Mouse (Mus musculus): Measurements from ENCODE around the gene Tmed8. TPM values are rescaled to one million over a fixed set of nuclear protein-coding genes. Genes with fewer than 3 reads are reported as not detected.
"Not testable (repeated sequence)": the region's sequence is repeated elsewhere in the genome, so short reads cannot be mapped to it uniquely, and the experiment has no call there.

Tmed8 gene
- polyA plus RNA-seq, 1 experiment from 2014 or later: 5.4 TPM

DNA sequence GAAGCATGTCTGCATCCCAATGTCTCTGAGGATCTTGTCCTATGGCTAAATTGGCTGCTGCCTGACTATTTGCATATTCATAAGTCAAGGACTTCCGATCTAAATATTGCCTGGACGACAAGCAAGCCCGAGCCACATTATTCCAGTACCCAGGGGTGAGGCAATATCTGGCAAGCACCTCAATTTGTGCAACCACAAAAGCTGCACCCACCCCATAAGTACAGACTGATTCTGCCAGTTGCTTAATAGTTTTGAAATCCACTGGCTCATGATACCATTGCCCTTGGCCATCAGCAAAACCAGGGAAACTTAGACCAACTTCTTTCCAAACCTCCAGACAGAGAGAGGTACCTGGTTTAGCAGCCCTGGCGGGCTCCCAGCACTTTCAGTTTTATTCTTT, 45.8 kb downstream of the Tmed8 start:
- not testable (repeated sequence) for H3K9me3 ChIP-seq; H3K4me1 ChIP-seq; H3K4me2 ChIP-seq; ATAC-seq (replicated peaks); H3K27me3 ChIP-seq (replicated peaks); H3K27ac ChIP-seq; H3K9ac ChIP-seq; H3K4me3 ChIP-seq; H3K36me3 ChIP-seq (replicated peaks)
- WGBS: 84% methylated on average over 4 of the region's 4 CpGs

GRCm38 (mm10) chr12:87149471-87149870, 50.8 kb downstream of the Tmed8 start:
- no peak overlapping the region for H3K27ac ChIP-seq
- 0 out of 2 replicates have a peak, but pooled peaks cover 5% of the 10 kb centered on the region for H3K9me3 ChIP-seq
- H3K4me3 ChIP-seq: no peak overlapping the region
- peaks cover 17% of the 10 kb centered on the region for H3K4me1 ChIP-seq
- ATAC-seq (replicated peaks): no peak
- no peaks in the 10 kb centered on the region for H3K36me3 ChIP-seq (replicated peaks)
- H3K9ac ChIP-seq: no peak overlapping the region
- 96% methylated on average over 5 of the region's 5 CpGs for WGBS
- H3K4me2 ChIP-seq: no peak overlapping the region
- H3K27me3 ChIP-seq (replicated peaks): no peaks in the 10 kb centered on the region

DNA sequence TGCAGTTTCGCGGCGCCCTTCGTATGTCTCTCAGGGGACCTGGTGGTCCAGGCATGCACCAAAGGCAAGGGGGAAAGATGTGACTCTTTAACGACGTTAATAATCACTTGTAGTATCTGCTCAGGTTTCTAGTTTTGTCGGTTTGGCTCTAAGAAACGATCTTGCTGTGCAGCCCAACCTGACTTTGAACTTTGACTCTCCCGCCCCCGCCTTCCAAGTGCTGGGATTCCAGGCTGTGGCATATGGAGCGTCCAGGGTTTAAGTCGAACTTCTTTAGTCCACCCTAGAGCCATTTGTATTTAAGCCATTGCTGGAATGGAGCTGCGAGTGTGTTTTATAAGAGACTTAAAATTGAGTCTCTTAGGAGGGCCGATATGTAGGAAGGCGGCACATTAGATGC, 52.1 kb downstream of the Tmed8 start:
- Histone ChIP-seq H3K9ac (peak overlapping the region; percentile 89), H3K36me3 (replicated peaks) (no peaks in the 10 kb centered on the region), H3K27ac (peak overlapping the region; percentile 100), H3K4me3 (peak overlapping the region; percentile 98), H3K27me3 (replicated peaks) (no peaks in the 10 kb centered on the region), H3K9me3 (0 out of 2 replicates have a peak, but pooled peaks cover 5% of the 10 kb centered on the region), H3K4me1 (peaks cover 17% of the 10 kb centered on the region), H3K4me2 (peak overlapping the region; percentile 70)
- 17% methylated on average over 15 of the region's 15 CpGs for WGBS
- ATAC-seq (replicated peaks): peak; percentile 2; the same call in 1 of the 2 replicates

GRCm38 (mm10) chr12:87147395-87148089, 52.7 kb downstream of the Tmed8 start, which contains the start of gene Pomt2:
TSS of gene Pomt2 (minus strand) at chr12:87147968.
- peak; percentile 97 for ATAC-seq (replicated peaks)
- Histone ChIP-seq H3K9ac (peak within 1 kb of the TSS; percentile 89), H3K27me3 (replicated peaks) (no peaks in the 10 kb centered on the region), H3K4me3 (peak within 1 kb of the TSS; percentile 98), H3K4me2 (peak within 1 kb of the TSS; percentile 70), H3K27ac (peak within 1 kb of the TSS; percentile 100), H3K4me1 (peaks cover 17% of the 10 kb centered on the region), H3K9me3 (0 out of 2 replicates have a peak, but pooled peaks cover under 1% of the 10 kb centered on the region), H3K36me3 (replicated peaks) (no peaks in the 10 kb centered on the region)
- under 1% methylated on average over 61 of the region's 61 CpGs for WGBS

DNA sequence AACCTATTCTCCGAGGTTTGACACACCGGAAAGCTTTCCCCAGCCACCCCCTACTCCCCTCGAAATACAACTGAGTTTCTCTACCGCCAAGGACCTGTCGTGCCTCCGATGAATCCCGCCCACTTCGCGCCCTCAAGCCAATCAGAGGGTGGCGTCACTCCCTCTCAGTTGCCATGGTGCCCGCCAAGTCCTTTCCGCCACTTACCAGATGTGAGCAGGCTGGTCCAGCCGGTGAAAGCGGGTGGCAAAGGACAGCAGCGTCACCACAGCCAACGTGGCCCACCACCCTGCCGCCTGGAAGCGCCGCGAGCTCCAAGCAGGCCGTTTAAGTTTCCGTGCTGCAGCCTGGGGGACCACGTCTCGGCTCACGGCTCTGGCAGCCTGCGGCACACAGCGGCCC, 53.3 kb downstream of the Tmed8 start, which contains the start of gene Gstz1:
Gene Gstz1 (plus strand): TSS at position 200 of the 400 bp plus-strand sequence.
- H3K9me3 ChIP-seq: no peaks in the 10 kb centered on the region
- H3K9ac ChIP-seq: peak within 1 kb of the TSS; percentile 89
- peaks cover 17% of the 10 kb centered on the region for H3K4me1 ChIP-seq
- H3K27me3 ChIP-seq (replicated peaks): no peaks in the 10 kb centered on the region
- ATAC-seq (replicated peaks): peak; percentile 93
- peak within 1 kb of the TSS; percentile 98 for H3K4me3 ChIP-seq
- peak within 1 kb of the TSS; percentile 70 for H3K4me2 ChIP-seq
- H3K36me3 ChIP-seq (replicated peaks): no peaks in the 10 kb centered on the region
- under 1% methylated on average over 27 of the region's 27 CpGs for WGBS
- peak within 1 kb of the TSS; percentile 100 for H3K27ac ChIP-seq

- no peaks in the 10 kb centered on the region for H3K36me3 ChIP-seq (replicated peaks)
- 83% methylated on average over 2 of the region's 2 CpGs for WGBS
- no peaks in the 10 kb centered on the region for H3K27me3 ChIP-seq (replicated peaks)
- no peak overlapping the region for H3K4me2 ChIP-seq
- no peak overlapping the region for H3K9ac ChIP-seq
- no peak overlapping the region for H3K4me3 ChIP-seq
- ATAC-seq (replicated peaks): no peak
- no peaks in the 10 kb centered on the region for H3K9me3 ChIP-seq
- peaks cover 9% of the 10 kb centered on the region for H3K4me1 ChIP-seq
- no peak overlapping the region for H3K27ac ChIP-seq
Measured at GRCm38 (mm10) chr12:87142156-87142555, 58.1 kb downstream of the Tmed8 start.

DNA sequence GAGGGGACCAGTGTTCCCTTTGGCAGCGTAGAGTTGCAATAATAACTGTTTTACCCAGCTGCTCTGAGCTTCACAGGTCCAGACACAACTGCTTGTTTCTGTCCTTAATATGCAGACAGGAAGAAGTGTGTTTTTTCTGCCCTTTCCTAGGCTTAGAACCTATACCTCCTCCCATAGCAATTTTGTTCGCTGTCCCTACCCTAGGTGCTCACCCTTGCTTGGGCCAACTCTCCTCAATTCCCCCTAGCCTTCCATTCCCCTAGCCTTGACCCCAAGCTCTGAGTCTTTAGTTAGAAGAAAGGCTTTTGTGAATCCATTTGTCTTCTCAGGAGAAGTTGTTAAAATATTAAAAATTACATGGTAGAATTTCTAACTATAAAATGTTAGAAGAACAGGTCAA, 61.5 kb downstream of the Tmed8 start:
- no peak overlapping the region for H3K27ac ChIP-seq
- WGBS: 53% methylated on average over 2 of the region's 2 CpGs
- H3K9me3 ChIP-seq: no peaks in the 10 kb centered on the region
- no peaks in the 10 kb centered on the region for H3K4me1 ChIP-seq
- no peaks in the 10 kb centered on the region for H3K27me3 ChIP-seq (replicated peaks)
- H3K36me3 ChIP-seq (replicated peaks): 0 out of 2 replicates have a peak, but pooled peaks cover 5% of the 10 kb centered on the region
- H3K9ac ChIP-seq: no peak overlapping the region
- no peak overlapping the region for H3K4me3 ChIP-seq
- H3K4me2 ChIP-seq: no peak overlapping the region
- 0 out of 2 replicates have a peak, but pooled peaks have one; percentile 6 for ATAC-seq (replicated peaks)

DNA sequence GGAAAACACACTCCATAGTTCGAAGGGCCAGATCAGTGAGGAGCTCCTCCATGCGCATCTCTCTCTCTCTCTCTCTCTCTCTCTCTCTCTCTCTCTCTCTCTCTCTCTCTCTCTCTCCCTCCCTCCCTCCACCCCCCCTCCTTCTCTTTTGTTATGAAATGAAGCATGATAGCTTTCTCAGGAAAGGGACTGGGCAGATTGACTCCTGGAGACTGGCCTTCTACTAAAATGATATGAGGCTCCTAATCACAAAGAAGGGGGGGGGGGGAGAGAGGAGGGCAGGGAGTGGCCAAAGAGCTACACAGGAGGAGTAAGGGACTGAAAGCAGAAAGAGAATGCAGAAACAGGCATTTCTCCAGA, 61.9 kb downstream of the Tmed8 start:
- Histone ChIP-seq H3K4me2 (no peak overlapping the region), H3K27me3 (replicated peaks) (no peaks in the 10 kb centered on the region), H3K4me1 (no peaks in the 10 kb centered on the region), H3K27ac (peak overlapping the region; percentile 32; the same call in 1 of the 2 replicates), H3K4me3 (no peak overlapping the region), H3K36me3 (replicated peaks) (0 out of 2 replicates have a peak, but pooled peaks cover 5% of the 10 kb centered on the region), H3K9me3 (no peaks in the 10 kb centered on the region), H3K9ac (no peak overlapping the region)
- peak; percentile 56 for ATAC-seq (replicated peaks)
- WGBS: 35% methylated on average over 2 of the region's 2 CpGs

DNA sequence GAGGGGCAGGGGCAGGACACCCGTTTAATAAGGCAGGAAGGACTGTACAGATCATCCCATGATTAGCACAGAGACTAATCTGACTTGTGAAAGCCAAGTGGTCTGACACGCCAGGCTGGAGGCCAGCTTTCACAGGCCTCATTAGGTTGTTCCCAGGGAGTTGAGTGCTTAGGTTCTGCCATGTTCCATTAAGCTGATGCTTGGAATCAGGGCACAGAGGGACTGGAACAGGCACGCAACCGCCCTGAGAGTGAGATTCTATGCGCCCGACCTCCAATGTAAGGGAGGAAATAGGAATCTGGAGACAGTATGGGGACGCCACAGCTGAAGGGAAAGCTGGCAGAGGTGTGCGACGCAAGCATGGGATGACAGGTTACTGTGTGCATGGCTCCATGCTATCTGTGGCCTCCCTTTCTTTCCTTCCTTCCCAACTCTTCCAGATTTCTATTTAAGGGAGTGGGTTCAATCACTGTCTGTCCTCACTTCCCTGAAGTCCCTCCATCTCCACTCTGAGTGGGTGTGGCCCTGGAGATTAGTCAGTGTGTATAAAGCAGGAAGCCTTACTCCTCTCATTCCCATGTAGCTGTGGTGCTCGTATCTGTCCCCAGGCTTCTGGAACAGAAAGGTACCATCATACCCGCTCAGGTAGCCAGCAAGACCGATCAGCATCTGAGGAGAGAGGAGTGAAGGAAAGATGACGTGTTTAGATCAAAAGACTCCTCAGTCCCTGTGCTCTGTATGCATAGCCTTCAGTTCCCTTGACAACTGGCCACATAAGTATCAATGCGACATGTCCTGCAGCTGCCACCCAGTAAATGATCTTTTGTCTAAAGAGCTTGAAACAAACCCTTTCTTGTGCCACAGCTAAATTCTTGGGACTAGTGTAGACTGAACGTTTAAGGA, 62.6 kb downstream of the Tmed8 start:
- no peak overlapping the region for H3K4me2 ChIP-seq
- 48% methylated on average over 15 of the region's 15 CpGs for WGBS
- peaks cover 10% of the 10 kb centered on the region; the same call in 1 of the 2 replicates for H3K36me3 ChIP-seq (replicated peaks)
- H3K4me3 ChIP-seq: no peak overlapping the region
- H3K9ac ChIP-seq: no peak overlapping the region
- no peaks in the 10 kb centered on the region for H3K27me3 ChIP-seq (replicated peaks)
- no peaks in the 10 kb centered on the region for H3K9me3 ChIP-seq
- H3K4me1 ChIP-seq: no peaks in the 10 kb centered on the region
- peak overlapping the region; percentile 32; the same call in 1 of the 2 replicates for H3K27ac ChIP-seq
- ATAC-seq (replicated peaks): peak; percentile 66

DNA sequence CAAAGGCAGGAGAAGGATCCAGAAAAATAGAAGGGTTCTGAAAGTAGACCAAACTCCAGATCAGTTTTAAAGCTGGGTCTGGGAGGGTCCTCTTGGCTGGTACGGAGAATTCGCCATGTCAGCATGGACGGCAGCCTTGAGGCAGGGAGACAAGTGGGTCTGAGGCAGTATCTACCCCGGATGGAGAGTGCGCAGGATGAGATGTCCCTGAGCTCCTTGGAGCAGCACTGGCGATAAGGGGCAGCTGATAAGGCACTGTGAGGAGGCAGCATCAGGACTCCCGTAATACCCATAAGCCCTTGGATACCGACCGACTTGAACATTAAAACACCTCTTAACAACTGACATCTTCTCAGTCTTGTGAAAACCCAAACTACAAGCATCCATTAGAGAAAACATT, 67.5 kb downstream of the Tmed8 start:
- Histone ChIP-seq H3K9ac (no peak overlapping the region), H3K4me2 (no peak overlapping the region), H3K27ac (no peak overlapping the region), H3K27me3 (replicated peaks) (no peaks in the 10 kb centered on the region), H3K36me3 (replicated peaks) (peaks cover 11% of the 10 kb centered on the region; the same call in 1 of the 2 replicates), H3K9me3 (no peaks in the 10 kb centered on the region), H3K4me1 (no peaks in the 10 kb centered on the region), H3K4me3 (no peak overlapping the region)
- ATAC-seq (replicated peaks): no peak
- WGBS: 95% methylated on average over 9 of the region's 9 CpGs

GRCm38 (mm10) chr12:87132210-87132609, 68.0 kb downstream of the Tmed8 start:
- H3K9ac ChIP-seq: no peak overlapping the region
- H3K27me3 ChIP-seq (replicated peaks): no peaks in the 10 kb centered on the region
- no peak overlapping the region for H3K4me3 ChIP-seq
- H3K36me3 ChIP-seq (replicated peaks): peaks cover 11% of the 10 kb centered on the region; the same call in 1 of the 2 replicates
- no peak overlapping the region for H3K27ac ChIP-seq
- H3K4me1 ChIP-seq: no peaks in the 10 kb centered on the region
- WGBS: 89% methylated on average over 6 of the region's 6 CpGs
- H3K9me3 ChIP-seq: no peaks in the 10 kb centered on the region
- H3K4me2 ChIP-seq: no peak overlapping the region
- ATAC-seq (replicated peaks): no peak

DNA sequence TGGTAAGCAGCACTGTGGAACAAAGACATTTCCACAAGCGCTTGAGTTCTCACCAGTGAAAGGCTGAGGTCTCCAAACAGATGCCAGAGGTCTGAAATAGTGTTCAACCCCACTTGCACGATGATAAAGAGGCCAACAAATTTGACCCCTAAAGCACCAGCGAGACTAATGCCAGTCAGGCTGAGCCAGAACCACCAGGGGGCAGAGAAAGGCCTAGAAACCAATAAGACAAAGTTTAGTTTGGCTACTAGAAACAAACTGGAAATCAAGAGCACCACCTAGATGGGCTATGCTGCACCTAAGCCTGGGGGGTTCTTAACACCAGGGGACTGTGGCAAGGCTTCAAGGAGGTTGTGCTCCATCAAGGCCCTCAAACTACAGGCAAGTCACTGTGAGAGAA, 68.6 kb downstream of the Tmed8 start:
- no peak for ATAC-seq (replicated peaks)
- Histone ChIP-seq H3K4me1 (no peaks in the 10 kb centered on the region), H3K9ac (no peak overlapping the region), H3K4me2 (no peak overlapping the region), H3K27me3 (replicated peaks) (no peaks in the 10 kb centered on the region), H3K27ac (no peak overlapping the region), H3K36me3 (replicated peaks) (peaks cover 11% of the 10 kb centered on the region; the same call in 1 of the 2 replicates), H3K4me3 (no peak overlapping the region), H3K9me3 (no peaks in the 10 kb centered on the region)
- WGBS: 64% methylated on average over 3 of the region's 3 CpGs

All from midbrain, embryonic 15.5 days (tissue).